Mouse (Mus musculus): ENCODE results near the gene Sema4c.

- no peak for TF ChIP-seq GATA1 (IDR thresholded peaks at IDR 0.05; ENCODE audit: borderline replicate concordance, low read length)
- TF ChIP-seq FLI1 (IDR thresholded peaks at IDR 0.05; ENCODE audit: low read length): no peak
These were observed 3.3 kb downstream of the Sema4c start for GRCm38 (mm10) chr1:36554633-36555399.
